Mouse (Mus musculus) kidney, embryonic 14.5 days (tissue): Measurements from ENCODE around the gene Ints13. TPM values are rescaled to one million over a fixed set of nuclear protein-coding genes. Genes with fewer than 3 reads are reported as not detected.
"Not testable (repeated sequence)": the region's sequence is repeated elsewhere in the genome, so short reads cannot be mapped to it uniquely, and the experiment has no call there.

Experiments
- ATAC-seq: fragments of 200-750 bp; cut with Nextera tagmentation; 2 replicates; pipeline ENCODE4 v1.8.0; 2017; ENCODE audit warnings: moderate number of reproducible peaks, mild to moderate bottlenecking, moderate TSS enrichment, moderate library complexity; ENCODE audit not compliant: low FRiP score, low TSS enrichment
- H3K27ac ChIP-seq: fragments of 300-500 bp; sonication (generic); 2 replicates; pipeline ENCODE4 v1.5.1; 2014; ENCODE audit warnings: low read depth, mild to moderate bottlenecking, low read length, moderate library complexity, mixed read lengths
- H3K27me3 ChIP-seq: fragments of 300-500 bp; sonication (generic); 2 replicates; pipeline ENCODE4 v1.6.1; 2014; ENCODE audit warnings: mild to moderate bottlenecking, low read length; ENCODE audit not compliant: control insufficient read depth, insufficient read depth
- H3K36me3 ChIP-seq: fragments of 300-500 bp; sonication (generic); 2 replicates; pipeline ENCODE4 v1.6.1; 2014; ENCODE audit warnings: low read length, mixed read lengths; ENCODE audit not compliant: control insufficient read depth, insufficient read depth
- H3K4me1 ChIP-seq: fragments of 300-500 bp; sonication (generic); 2 replicates; pipeline ENCODE4 v1.6.1; 2014; ENCODE audit warnings: low read length, mixed read lengths; ENCODE audit not compliant: control insufficient read depth, insufficient read depth
- H3K4me2 ChIP-seq: fragments of 300-500 bp; sonication (generic); replicated peaks from 2 replicates; pipeline ENCODE4 v1.6.1; 2014; ENCODE audit warnings: low read depth, mild to moderate bottlenecking, low read length
- H3K4me3 ChIP-seq: fragments of 300-500 bp; sonication (generic); 2 replicates; pipeline ENCODE4 v1.5.1; 2014; ENCODE audit warnings: mild to moderate bottlenecking, low read length
- H3K9ac ChIP-seq: fragments of 300-500 bp; sonication (generic); 2 replicates; pipeline ENCODE4 v1.6.1; 2014; ENCODE audit warnings: low read depth, mild to moderate bottlenecking, low read length, moderate library complexity
- H3K9me3 ChIP-seq: fragments of 300-500 bp; sonication (generic); 2 replicates; pipeline ENCODE4 v1.6.1; 2016; ENCODE audit warnings: low read length; ENCODE audit not compliant: control insufficient read depth
- WGBS: fragments of 180-500 bp; shearing (Covaris S2); extraction: QIAGEN DNeasy Blood & Tissue Kit; methylation state at CpG from one replicate; pipeline ENCODE4 v1.1.7; 2014; 5-methylcytosine and 5-hydroxymethylcytosine counted together
- polyA plus RNA-seq: library from polyadenylated mRNA; unstranded; fragments of >200 nt; fragmentation: Nextera tagmentation; extraction: Ambion mirVana; gene quantifications from 2 replicates; pipeline ENCODE4 v1.2.1, GENCODE M21; 2014

Gene Ints13
- polyA plus RNA-seq, 1 experiment from 2014 or later = 73.9 TPM

- peaks cover 58% of the 10 kb centered on the region for H3K36me3 ChIP-seq
- no peaks in the 10 kb centered on the region for H3K4me1 ChIP-seq
- no peak overlapping the region for H3K9ac ChIP-seq
- 73% methylated on average over 4 of the region's 4 CpGs for WGBS
- H3K4me2 ChIP-seq = no peak overlapping the region
- no peak overlapping the region for H3K4me3 ChIP-seq
- ATAC-seq = no peak
- H3K27ac ChIP-seq = no peak overlapping the region
- no peaks in the 10 kb centered on the region for H3K27me3 ChIP-seq
- H3K9me3 ChIP-seq = no peaks in the 10 kb centered on the region
Observed at GRCm38 (mm10) chr6:146602601-146603000, 25.0 kb upstream of the Ints13 start.

- H3K4me1 ChIP-seq = 0 out of 2 replicates have a peak, but pooled peaks cover 3% of the 10 kb centered on the region
- WGBS = 96% methylated on average over 5 of the region's 5 CpGs
Observed at GRCm38 (mm10) chr6:146585134-146585533, 7.5 kb upstream of the Ints13 start.

GRCm38 (mm10) chr6:146583366-146584046, 5.9 kb upstream of the Ints13 start:
- Histone ChIP-seq H3K27ac (no peak overlapping the region), H3K36me3 (peaks cover 25% of the 10 kb centered on the region), H3K4me1 (peaks cover 7% of the 10 kb centered on the region; the same call in 1 of the 2 replicates), H3K27me3 (no peaks in the 10 kb centered on the region), H3K9ac (no peak overlapping the region), H3K4me3 (no peak overlapping the region), H3K9me3 (no peaks in the 10 kb centered on the region), H3K4me2 (no peak overlapping the region)
- 74% methylated on average over 2 of the region's 2 CpGs for WGBS
- ATAC-seq = no peak

More at GRCm38 (mm10) chr6:146585134-146585533, 7.5 kb upstream of the Ints13 start:
- Histone ChIP-seq H3K4me2 (no peak overlapping the region), H3K27ac (no peak overlapping the region), H3K9ac (no peak overlapping the region), H3K36me3 (peaks cover 40% of the 10 kb centered on the region), H3K9me3 (no peaks in the 10 kb centered on the region), H3K4me3 (no peak overlapping the region), H3K27me3 (no peaks in the 10 kb centered on the region)
- no peak for ATAC-seq

GRCm38 (mm10) chr6:146580381-146580926, 2.8 kb upstream of the Ints13 start:
- no peaks in the 10 kb centered on the region for H3K9me3 ChIP-seq
- WGBS = 34% methylated on average over 2 of the region's 2 CpGs
- H3K27ac ChIP-seq = no peak overlapping the region
- no peak overlapping the region for H3K9ac ChIP-seq
- H3K27me3 ChIP-seq = no peaks in the 10 kb centered on the region
- no peak overlapping the region for H3K4me3 ChIP-seq
- H3K4me2 ChIP-seq = no peak overlapping the region
- peaks cover 21% of the 10 kb centered on the region; the same call in 1 of the 2 replicates for H3K4me1 ChIP-seq
- ATAC-seq = no peak
- H3K36me3 ChIP-seq = no peaks in the 10 kb centered on the region; the same call in 1 of the 2 replicates

- Histone ChIP-seq H3K27ac (peak overlapping the region; percentile 96; the same call in 1 of the 2 replicates), H3K4me3 (peak overlapping the region; percentile 84), H3K36me3 (peaks cover 3% of the 10 kb centered on the region; the same call in 1 of the 2 replicates), H3K4me1 (peaks cover 21% of the 10 kb centered on the region; the same call in 1 of the 2 replicates), H3K9ac (peak overlapping the region; percentile 86), H3K9me3 (no peaks in the 10 kb centered on the region), H3K4me2 (peak overlapping the region; percentile 80), H3K27me3 (no peaks in the 10 kb centered on the region)
- ATAC-seq = no peak
- 12% methylated on average over 7 of the region's 7 CpGs for WGBS
Observed at GRCm38 (mm10) chr6:146578586-146578985, 951 bp upstream of the Ints13 start.

GRCm38 (mm10) chr6:146578111-146578531, 486 bp upstream of the Ints13 start:
- H3K36me3 ChIP-seq = peaks cover 3% of the 10 kb centered on the region; the same call in 1 of the 2 replicates
- H3K4me3 ChIP-seq = peak overlapping the region; percentile 84
- peak overlapping the region; percentile 80 for H3K4me2 ChIP-seq
- ATAC-seq = peak; percentile 68
- H3K4me1 ChIP-seq = peaks cover 21% of the 10 kb centered on the region; the same call in 1 of the 2 replicates
- no peaks in the 10 kb centered on the region for H3K9me3 ChIP-seq
- H3K9ac ChIP-seq = peak overlapping the region; percentile 86
- WGBS = under 1% methylated on average over 22 of the region's 22 CpGs
- H3K27ac ChIP-seq = peak overlapping the region; percentile 96
- no peaks in the 10 kb centered on the region for H3K27me3 ChIP-seq

- peak within 1 kb of the TSS; percentile 86 for H3K9ac ChIP-seq
- ATAC-seq = no peak
- peak within 1 kb of the TSS; percentile 84 for H3K4me3 ChIP-seq
- H3K27me3 ChIP-seq = no peaks in the 10 kb centered on the region
- H3K9me3 ChIP-seq = no peaks in the 10 kb centered on the region
- peak within 1 kb of the TSS; percentile 96 for H3K27ac ChIP-seq
- H3K4me1 ChIP-seq = peaks cover 31% of the 10 kb centered on the region
- H3K4me2 ChIP-seq = peak within 1 kb of the TSS; percentile 80
- H3K36me3 ChIP-seq = peaks cover 3% of the 10 kb centered on the region; the same call in 1 of the 2 replicates
- WGBS = under 1% methylated on average over 13 of the region's 13 CpGs
Observed at GRCm38 (mm10) chr6:146576903-146577302, 732 bp downstream of the Ints13 start, which contains the start of gene Fgfr1op2. Gene Fgfr1op2 (plus strand): TSS chr6:146577203.

GRCm38 (mm10) chr6:146572073-146572472, 5.6 kb downstream of the Ints13 start:
- H3K27ac ChIP-seq = no peak overlapping the region
- H3K9ac ChIP-seq = no peak overlapping the region
- peaks cover 24% of the 10 kb centered on the region for H3K4me1 ChIP-seq
- H3K4me2 ChIP-seq = no peak overlapping the region
- H3K27me3 ChIP-seq = no peaks in the 10 kb centered on the region
- no peaks in the 10 kb centered on the region for H3K9me3 ChIP-seq
- H3K4me3 ChIP-seq = no peak overlapping the region
- peaks cover 12% of the 10 kb centered on the region for H3K36me3 ChIP-seq
- ATAC-seq = 0 out of 2 replicates have a peak, but pooled peaks have one; percentile 74

GRCm38 (mm10) chr6:146562461-146562860, 15.2 kb downstream of the Ints13 start:
- WGBS = 89% methylated on average over 1 of the region's 1 CpGs
- H3K4me2 ChIP-seq, H3K27me3 ChIP-seq, H3K4me1 ChIP-seq, H3K9me3 ChIP-seq, H3K27ac ChIP-seq, H3K4me3 ChIP-seq, H3K9ac ChIP-seq, ATAC-seq: not testable (repeated sequence)
- H3K36me3 ChIP-seq = peaks cover 63% of the 10 kb centered on the region
